Mouse (Mus musculus) forebrain, embryonic 10.5 days (tissue): Measurements from ENCODE around the gene Wbp1. TPM values are rescaled to one million over a fixed set of nuclear protein-coding genes. Genes with fewer than 3 reads are reported as not detected.

ENCODE experiments used
- DNase-seq: peaks from one replicate; pipeline ENCODE4 v3.0.0-alpha.2; 2017; ENCODE audit warnings: low spot score; ENCODE audit errors: extremely low spot score
- H3K27ac ChIP-seq: fragments of 300-500 bp; sonication (generic); 2 replicates; pipeline ENCODE4 v1.5.1; 2016; ENCODE audit warnings: mild to moderate bottlenecking
- H3K27me3 ChIP-seq: fragments of 300-500 bp; sonication (generic); 2 replicates; pipeline ENCODE4 v1.6.1; 2016; ENCODE audit warnings: mild to moderate bottlenecking; ENCODE audit not compliant: poor library complexity, severe bottlenecking
- H3K36me3 ChIP-seq: fragments of 300-500 bp; sonication (generic); replicated peaks from 2 replicates; pipeline ENCODE4 v1.6.1; 2016; ENCODE audit warnings: mild to moderate bottlenecking, moderate library complexity
- H3K4me1 ChIP-seq: fragments of 300-500 bp; sonication (generic); 2 replicates; pipeline ENCODE4 v1.6.1; 2016
- H3K4me3 ChIP-seq: fragments of 300-500 bp; sonication (generic); 2 replicates; pipeline ENCODE4 v1.5.1; 2016; ENCODE audit warnings: mild to moderate bottlenecking, moderate library complexity
- H3K9me3 ChIP-seq: fragments of 300-500 bp; sonication (generic); 2 replicates; pipeline ENCODE4 v1.6.1; 2016; ENCODE audit warnings: mild to moderate bottlenecking, moderate library complexity
- WGBS: fragments of 180-500 bp; shearing (Covaris S2); methylation state at CpG from one replicate; pipeline ENCODE4 v1.1.7; 2016; 5-methylcytosine and 5-hydroxymethylcytosine counted together
- polyA plus RNA-seq: library from polyadenylated mRNA; unstranded; fragments of >200 nt; fragmentation: Nextera tagmentation; extraction: Ambion mirVana; gene quantifications from 2 replicates; pipeline ENCODE4 v1.2.1, GENCODE M21; 2016

The Wbp1 gene
- polyA plus RNA-seq, 1 experiment from 2014 or later, result 137 TPM

DNA sequence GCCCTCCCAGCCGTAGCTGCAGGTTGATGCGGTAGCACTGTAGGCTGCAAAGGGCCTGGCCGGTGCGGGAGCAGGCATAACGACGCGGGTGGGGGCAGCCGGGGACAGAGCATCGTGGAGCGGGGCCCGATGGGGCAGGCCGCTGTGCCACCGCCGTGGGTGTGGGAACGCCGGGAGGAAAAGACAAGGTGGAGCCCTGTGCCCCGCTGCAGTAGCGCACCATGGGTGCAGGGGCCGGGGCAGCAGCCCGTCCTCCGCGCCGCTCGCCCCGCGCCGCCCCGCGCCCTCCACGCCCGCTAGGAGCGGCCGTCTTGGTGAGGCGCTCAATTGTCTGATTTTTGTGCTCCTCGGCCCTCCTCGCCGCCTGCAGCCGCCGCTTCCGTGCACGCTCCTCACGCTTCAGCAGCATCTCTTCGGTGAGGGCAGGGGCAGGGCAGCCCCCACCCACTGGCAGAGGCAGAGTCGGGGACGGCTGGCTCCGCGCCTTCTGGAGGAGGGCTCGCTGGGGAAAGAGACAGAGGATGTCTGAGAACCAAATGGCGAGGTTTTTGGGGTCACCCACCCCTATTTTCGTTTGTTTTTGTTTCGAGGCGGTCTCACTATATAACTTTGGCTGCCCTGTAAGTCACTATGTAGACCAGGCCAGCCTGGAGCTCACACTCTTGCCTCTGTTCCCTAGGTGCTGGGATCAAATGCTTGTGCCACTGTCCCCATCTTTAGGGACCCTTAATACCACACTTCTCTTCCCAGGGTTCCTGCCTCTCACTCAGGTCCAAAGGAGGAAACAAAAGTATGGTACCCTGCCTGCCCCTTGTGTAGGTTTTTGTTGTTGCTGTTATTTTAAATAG is 728 bp upstream of the Wbp1 start:
- 2% methylated on average over 51 of the region's 52 CpGs for WGBS
- peaks cover 73% of the 10 kb centered on the region for H3K4me1 ChIP-seq

GRCm38 (mm10) chr6:83119734-83120051 is 1.7 kb downstream of the Wbp1 start:
- WGBS, result 84% methylated on average over 7 of the region's 7 CpGs
- no peak for DNase-seq
- Histone ChIP-seq H3K27ac (peak overlapping the region; percentile 98), H3K9me3 (no peaks in the 10 kb centered on the region), H3K36me3 (peaks cover 46% of the 10 kb centered on the region), H3K27me3 (no peaks in the 10 kb centered on the region), H3K4me1 (peaks cover 83% of the 10 kb centered on the region), H3K4me3 (peak overlapping the region; percentile 77)

More for the DNA sequence above, 728 bp upstream of the Wbp1 start:
- no peaks in the 10 kb centered on the region for H3K27me3 ChIP-seq
- peak overlapping the region; percentile 98 for H3K27ac ChIP-seq
- peak overlapping the region; percentile 77 for H3K4me3 ChIP-seq
- H3K9me3 ChIP-seq, result no peaks in the 10 kb centered on the region
- DNase-seq, result no peak
- H3K36me3 ChIP-seq, result peaks cover 40% of the 10 kb centered on the region

GRCm38 (mm10) chr6:83118825-83119733 is 2.3 kb downstream of the Wbp1 start:
- 88% methylated on average over 14 of the region's 14 CpGs for WGBS
- DNase-seq, result no peak
- peaks cover 46% of the 10 kb centered on the region for H3K36me3 ChIP-seq
- H3K9me3 ChIP-seq, result no peaks in the 10 kb centered on the region
- peak overlapping the region; percentile 77 for H3K4me3 ChIP-seq
- H3K4me1 ChIP-seq, result peaks cover 83% of the 10 kb centered on the region
- no peaks in the 10 kb centered on the region for H3K27me3 ChIP-seq
- H3K27ac ChIP-seq, result peak overlapping the region; percentile 98

DNA sequence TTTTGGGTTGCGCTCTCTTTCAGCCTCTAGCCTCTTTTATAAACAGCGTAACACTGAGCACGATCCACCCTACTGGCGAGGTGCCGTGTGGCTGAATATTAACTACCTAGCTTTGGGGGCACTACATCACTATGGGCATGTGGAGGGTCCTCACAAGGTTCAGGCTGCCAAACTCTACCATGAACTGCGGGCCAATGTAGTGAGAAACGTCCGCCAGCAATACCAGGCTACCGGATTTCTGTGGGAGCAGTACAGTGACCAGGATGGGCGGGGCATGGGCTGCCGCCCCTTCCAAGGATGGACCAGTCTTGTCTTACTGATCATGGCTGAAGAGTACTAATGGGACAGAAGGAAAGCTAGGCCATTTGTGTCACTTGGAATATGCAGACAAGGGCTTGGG is 3.0 kb downstream of the Wbp1 start:
- no peak for DNase-seq
- Histone ChIP-seq H3K27ac (no peak overlapping the region), H3K4me3 (no peak overlapping the region), H3K36me3 (peaks cover 42% of the 10 kb centered on the region), H3K4me1 (peaks cover 78% of the 10 kb centered on the region), H3K27me3 (no peaks in the 10 kb centered on the region), H3K9me3 (no peaks in the 10 kb centered on the region)
- 89% methylated on average over 11 of the region's 11 CpGs for WGBS

DNA sequence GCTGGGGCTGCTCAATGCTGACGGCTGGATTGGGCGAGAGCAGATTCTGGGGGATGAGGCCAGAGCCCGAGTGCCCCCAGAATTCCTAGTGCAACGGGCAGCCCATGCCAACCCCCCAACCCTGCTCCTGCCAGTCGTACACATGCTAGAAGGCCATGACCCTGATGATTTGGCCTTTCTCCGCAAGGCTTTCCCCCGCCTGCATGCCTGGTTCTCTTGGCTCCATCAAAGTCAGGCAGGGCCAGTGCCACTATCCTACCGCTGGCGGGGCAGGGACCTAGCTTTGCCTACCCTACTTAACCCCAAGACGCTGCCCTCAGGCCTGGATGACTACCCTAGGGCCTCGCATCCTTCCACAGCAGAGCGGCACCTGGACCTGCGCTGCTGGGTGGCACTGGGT is 3.7 kb downstream of the Wbp1 start:
- Histone ChIP-seq H3K4me1 (peaks cover 70% of the 10 kb centered on the region), H3K27ac (peak overlapping the region; percentile 8; the same call in 1 of the 2 replicates), H3K27me3 (no peaks in the 10 kb centered on the region), H3K4me3 (peak overlapping the region; percentile 91), H3K36me3 (peaks cover 37% of the 10 kb centered on the region), H3K9me3 (no peaks in the 10 kb centered on the region)
- WGBS, result 93% methylated on average over 13 of the region's 13 CpGs
- DNase-seq, result no peak

GRCm38 (mm10) chr6:83117165-83117438 is 4.3 kb downstream of the Wbp1 start:
- no peak for DNase-seq
- Histone ChIP-seq H3K36me3 (peaks cover 37% of the 10 kb centered on the region), H3K27me3 (no peaks in the 10 kb centered on the region), H3K27ac (no peak overlapping the region), H3K4me3 (peak overlapping the region; percentile 91), H3K9me3 (no peaks in the 10 kb centered on the region), H3K4me1 (peaks cover 65% of the 10 kb centered on the region)
- WGBS, result 89% methylated on average over 4 of the region's 4 CpGs

- H3K9me3 ChIP-seq, result no peaks in the 10 kb centered on the region
- no peaks in the 10 kb centered on the region for H3K27me3 ChIP-seq
- H3K4me3 ChIP-seq, result peak overlapping the region; percentile 91
- peaks cover 37% of the 10 kb centered on the region for H3K36me3 ChIP-seq
- WGBS, result 86% methylated on average over 11 of the region's 11 CpGs
- DNase-seq, result no peak
- H3K27ac ChIP-seq, result peak overlapping the region; percentile 91
- H3K4me1 ChIP-seq, result peaks cover 60% of the 10 kb centered on the region
Observed at GRCm38 (mm10) chr6:83116373-83117164, 4.8 kb downstream of the Wbp1 start.

DNA sequence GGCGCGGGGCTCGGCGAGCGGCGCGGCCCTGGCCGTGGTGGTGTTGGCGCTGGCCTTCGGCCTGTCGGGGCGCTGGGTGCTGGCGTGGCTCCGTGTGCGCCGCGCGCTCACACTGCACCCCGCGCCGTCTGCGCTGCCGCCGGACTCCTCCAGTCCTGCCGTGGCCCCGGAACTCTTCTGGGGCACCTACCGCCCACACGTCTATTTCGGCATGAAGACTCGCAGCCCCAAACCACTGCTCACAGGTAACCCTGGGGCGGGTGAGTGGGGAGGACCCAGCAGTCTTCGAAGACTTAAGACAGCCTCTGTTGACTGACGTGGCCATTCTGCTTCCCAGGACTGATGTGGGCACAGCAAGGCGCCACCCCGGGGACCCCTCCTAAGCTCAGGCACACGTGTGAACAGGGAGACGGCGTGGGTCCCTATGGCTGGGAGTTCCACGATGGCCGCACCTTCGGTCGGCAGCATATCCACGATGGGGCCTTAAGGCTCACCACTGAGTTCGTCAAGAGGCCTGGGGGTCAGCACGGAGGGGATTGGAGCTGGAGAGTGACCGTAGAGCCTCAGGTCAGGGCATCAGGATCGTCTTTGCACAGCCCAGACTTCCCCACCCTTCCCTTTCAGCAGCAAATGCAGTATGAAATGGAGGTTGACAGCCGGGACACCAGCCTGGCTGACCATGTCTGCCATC is 5.5 kb downstream of the Wbp1 start:
- WGBS, result 3% methylated on average over 48 of the region's 48 CpGs
- Histone ChIP-seq H3K9me3 (no peaks in the 10 kb centered on the region), H3K27me3 (no peaks in the 10 kb centered on the region), H3K4me1 (peaks cover 60% of the 10 kb centered on the region), H3K36me3 (peaks cover 42% of the 10 kb centered on the region), H3K4me3 (peak overlapping the region; percentile 91), H3K27ac (peak overlapping the region; percentile 91)
- no peak for DNase-seq

DNA sequence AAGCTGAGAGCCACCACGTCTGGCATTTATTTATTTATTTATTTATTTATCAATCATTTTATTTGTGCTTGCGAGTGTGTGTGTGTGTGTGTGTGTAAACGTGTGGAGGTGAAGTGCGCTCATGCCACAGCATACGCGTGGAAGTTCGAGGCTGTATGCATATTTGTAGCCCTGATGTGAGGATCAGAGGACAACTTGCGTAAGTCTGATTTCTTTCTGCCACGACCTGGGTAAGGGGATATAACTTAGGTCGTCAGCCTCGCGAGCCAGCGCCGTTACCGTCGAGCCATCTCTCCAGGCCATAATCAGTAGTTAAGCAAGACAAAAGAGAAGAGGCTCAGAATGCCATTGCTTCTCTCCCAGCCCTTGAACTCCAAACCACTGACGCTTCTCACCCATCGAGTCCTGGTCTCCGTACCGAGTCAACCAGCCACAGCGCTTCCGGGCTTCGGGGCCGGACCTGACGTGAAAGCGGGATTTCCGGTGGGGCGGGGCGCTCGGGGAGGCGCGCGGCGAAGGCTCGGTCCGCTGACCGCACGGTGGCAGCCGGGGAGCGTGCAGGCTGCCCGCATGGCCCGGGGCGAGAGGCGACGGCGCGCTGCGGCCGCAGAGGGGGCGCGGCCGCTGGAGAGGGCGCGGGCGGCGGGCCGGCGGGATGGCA is 6.2 kb downstream of the Wbp1 start, which contains the start of gene Mogs:
Mogs (plus strand) TSS at position 486 of the 661 bp plus-strand sequence.
- Histone ChIP-seq H3K4me3 (peak within 1 kb of the TSS; percentile 91), H3K27ac (peak within 1 kb of the TSS; percentile 91), H3K4me1 (peaks cover 56% of the 10 kb centered on the region), H3K36me3 (peaks cover 49% of the 10 kb centered on the region), H3K9me3 (no peaks in the 10 kb centered on the region), H3K27me3 (no peaks in the 10 kb centered on the region)
- DNase-seq, result peak; percentile 93
- 2% methylated on average over 57 of the region's 58 CpGs for WGBS

DNA sequence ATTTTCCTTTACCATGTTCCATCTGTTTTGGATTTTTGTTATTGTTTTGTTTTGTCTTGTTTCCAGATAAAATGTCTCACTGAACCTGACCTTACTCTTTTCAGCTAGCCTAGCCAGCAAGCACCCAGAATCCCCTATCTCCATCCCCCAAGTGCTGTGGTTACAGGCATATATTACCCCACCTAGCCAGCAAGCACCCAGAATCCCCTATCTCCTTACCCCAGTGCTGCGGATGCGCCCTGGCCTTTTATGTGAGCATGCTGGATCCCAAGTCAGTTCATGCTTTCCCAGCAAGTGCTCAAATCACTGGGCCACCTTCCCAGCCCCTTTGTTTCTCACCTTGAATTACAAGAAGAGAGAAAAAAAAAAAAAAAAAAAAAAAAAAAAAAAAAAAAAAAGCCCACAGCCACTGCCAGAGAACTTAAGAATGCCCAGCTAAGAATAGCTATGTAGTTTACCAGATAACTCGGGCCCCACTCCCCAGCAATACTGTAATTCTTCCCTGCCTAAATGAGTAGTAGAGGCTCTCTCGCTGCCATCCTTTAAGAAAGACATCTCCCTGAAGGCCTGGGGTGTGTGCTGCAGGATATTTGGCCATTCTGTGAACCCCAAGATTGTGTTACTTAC is 9.7 kb downstream of the Wbp1 start:
- WGBS, result 95% methylated on average over 4 of the region's 4 CpGs
- DNase-seq, result no peak
- no peak overlapping the region for H3K4me3 ChIP-seq
- H3K27me3 ChIP-seq, result no peaks in the 10 kb centered on the region
- H3K4me1 ChIP-seq, result peaks cover 52% of the 10 kb centered on the region
- peaks cover 19% of the 10 kb centered on the region for H3K36me3 ChIP-seq
- H3K27ac ChIP-seq, result no peak overlapping the region
- no peaks in the 10 kb centered on the region for H3K9me3 ChIP-seq
